Mouse (Mus musculus) MEL (cell line): ENCODE measurements around the gene Ublcp1. TPM values are rescaled to one million over a fixed set of nuclear protein-coding genes. Genes with fewer than 3 reads are reported as not detected.

Experiments used
- DNase-seq: peaks from one replicate; pipeline ENCODE4 v3.0.0; 2011; ENCODE audit warnings: low read depth, low spot score
- H3K27ac ChIP-seq: 2 replicates; pipeline ENCODE4 v1.5.1; 2012; ENCODE audit warnings: low read depth, mild to moderate bottlenecking, control low read depth, low read length, moderate library complexity; ENCODE audit not compliant: control insufficient read depth
- H3K27me3 ChIP-seq, 2 experiments: fragments of 150-350 bp in 1 of 2; sonication (generic) in 1 of 2; 2 replicates each; pipeline ENCODE4 v1.6.1; 2012; ENCODE audit warnings: low read length in 2 of 2, mild to moderate bottlenecking in 2 of 2, improper control_type of control experiment in 1 of 2, moderate library complexity in 1 of 2; ENCODE audit not compliant: insufficient read depth in 2 of 2, control insufficient read depth in 1 of 2
- H3K36me3 ChIP-seq, 2 experiments: 2 replicates each; pipeline ENCODE4 v1.6.1; 2012 to 2014; ENCODE audit warnings: low read length in 2 of 2, improper control_type of control experiment in 1 of 2, inconsistent platforms in 1 of 2, mild to moderate bottlenecking in 1 of 2; ENCODE audit not compliant: insufficient read depth in 2 of 2, control insufficient read depth in 1 of 2
- H3K4me1 ChIP-seq, 2 experiments: fragments of 150-350 bp in 1 of 2; sonication (generic) in 1 of 2; 2 replicates each; pipeline ENCODE4 v1.6.1; 2012; ENCODE audit warnings: low read length in 2 of 2, improper control_type of control experiment in 1 of 2, mild to moderate bottlenecking in 1 of 2; ENCODE audit not compliant: insufficient read depth in 2 of 2, control insufficient read depth in 1 of 2
- H3K4me3 ChIP-seq, 2 experiments: fragments of 150-350 bp in 1 of 2; sonication (generic) in 1 of 2; 2 replicates each; pipeline ENCODE4 v1.5.1; 2012; ENCODE audit warnings: low read depth in 2 of 2, low read length in 2 of 2, mild to moderate bottlenecking in 2 of 2, moderate library complexity in 2 of 2, control low read depth in 1 of 2, improper control_type of control experiment in 1 of 2; ENCODE audit not compliant: control insufficient read depth in 1 of 2, insufficient read depth in 1 of 2
- H3K79me2 ChIP-seq: 2 replicates; pipeline ENCODE4 v1.6.1; 2012; ENCODE audit warnings: mild to moderate bottlenecking, low read length, moderate library complexity; ENCODE audit not compliant: control insufficient read depth, poor library complexity, insufficient read depth
- H3K9ac ChIP-seq: 2 replicates; pipeline ENCODE4 v1.6.1; 2012; ENCODE audit warnings: low read depth, mild to moderate bottlenecking, control low read depth, low read length, moderate library complexity; ENCODE audit not compliant: control insufficient read depth, poor library complexity, severe bottlenecking
- H3K9me3 ChIP-seq: fragments of 150-350 bp; sonication (generic); replicated peaks from 2 replicates; pipeline ENCODE4 v1.6.1; 2012; ENCODE audit warnings: mild to moderate bottlenecking, low read length, improper control_type of control experiment, moderate library complexity; ENCODE audit not compliant: insufficient read depth
- BHLHE40 ChIP-seq: IDR thresholded peaks from 2 replicates; pipeline ENCODE4 v1.6.1; 2012; ENCODE audit warnings: low read depth, mild to moderate bottlenecking, inconsistent platforms, low read length, improper control_type of control experiment, borderline replicate concordance
- CHD1 ChIP-seq: IDR thresholded peaks from 2 replicates; pipeline ENCODE4 v1.6.1; 2012; ENCODE audit warnings: low read depth, mild to moderate bottlenecking, inconsistent platforms, low read length, improper control_type of control experiment
- CHD2 ChIP-seq: IDR thresholded peaks from 2 replicates; pipeline ENCODE4 v1.6.1; 2011; ENCODE audit warnings: low read length, improper control_type of control experiment
- CTCF ChIP-seq, 3 experiments: IDR thresholded peaks in 2 of 3; conservative IDR thresholded peaks in 1 of 3; 2 replicates each; pipeline ENCODE4 v1.5.1; 2011 to 2012; ENCODE audit warnings: low read length in 3 of 3, low read depth in 2 of 3, mild to moderate bottlenecking in 2 of 3, improper control_type of control experiment in 1 of 3, inconsistent platforms in 1 of 3, mixed read lengths in 1 of 3, moderate library complexity in 1 of 3; ENCODE audit not compliant: control insufficient read depth in 1 of 3, insufficient read depth in 1 of 3, poor library complexity in 1 of 3, severe bottlenecking in 1 of 3
- E2F4 ChIP-seq: IDR thresholded peaks from 2 replicates; pipeline ENCODE4 v1.6.1; 2011; ENCODE audit warnings: low read depth, low read length, improper control_type of control experiment, borderline replicate concordance
- ETS1 ChIP-seq: IDR thresholded peaks from 2 replicates; pipeline ENCODE4 v1.6.1; 2012; ENCODE audit warnings: low read depth, mild to moderate bottlenecking, inconsistent platforms, low read length, improper control_type of control experiment, moderate library complexity
- JUND ChIP-seq: IDR thresholded peaks from 2 replicates; pipeline ENCODE4 v1.6.1; 2011; ENCODE audit warnings: low read depth, mild to moderate bottlenecking, improper control_type of control experiment, low read length
- KAT2A ChIP-seq: conservative IDR thresholded peaks from 2 replicates; pipeline ENCODE4 v1.6.1; 2012; ENCODE audit warnings: low read depth, low read length, improper control_type of control experiment, inconsistent platforms
- MEF2A ChIP-seq: IDR thresholded peaks from 2 replicates; pipeline ENCODE4 v1.6.1; 2014; ENCODE audit warnings: low read depth, mild to moderate bottlenecking, inconsistent platforms, low read length, improper control_type of control experiment; ENCODE audit not compliant: poor library complexity, insufficient replicate concordance, severe bottlenecking; ENCODE audit errors: extremely low read depth
- MYB ChIP-seq: IDR thresholded peaks from 2 replicates; pipeline ENCODE4 v1.6.1; 2011; ENCODE audit warnings: mild to moderate bottlenecking, low read depth, low read length, improper control_type of control experiment
- MYC ChIP-seq: IDR thresholded peaks from 2 replicates; pipeline ENCODE4 v1.6.1; 2011; ENCODE audit warnings: low read depth, mild to moderate bottlenecking, low read length, improper control_type of control experiment, moderate library complexity
- NELFE ChIP-seq: IDR thresholded peaks from 2 replicates; pipeline ENCODE4 v1.6.1; 2011; ENCODE audit warnings: low read depth, low read length, improper control_type of control experiment
- NRF1 ChIP-seq: IDR thresholded peaks from 2 replicates; pipeline ENCODE4 v1.6.1; 2014; ENCODE audit warnings: low read depth, mild to moderate bottlenecking, inconsistent platforms, low read length, improper control_type of control experiment, moderate library complexity; ENCODE audit not compliant: poor library complexity, insufficient read depth, severe bottlenecking
- POLR2AphosphoS2 ChIP-seq: IDR thresholded peaks from 2 replicates; pipeline ENCODE4 v1.6.1; 2011; ENCODE audit warnings: low read length, improper control_type of control experiment
- RAD21 ChIP-seq: IDR thresholded peaks from 2 replicates; pipeline ENCODE4 v1.6.1; 2011; ENCODE audit warnings: mild to moderate bottlenecking, low read depth, low read length, improper control_type of control experiment
- SMC3 ChIP-seq: IDR thresholded peaks from 2 replicates; pipeline ENCODE4 v1.6.1; 2011; ENCODE audit warnings: low read depth, low read length, improper control_type of control experiment
- TBP ChIP-seq: IDR thresholded peaks from 2 replicates; pipeline ENCODE4 v1.8.0; 2011; ENCODE audit warnings: low read depth, low read length, improper control_type of control experiment
- UBTF ChIP-seq: IDR thresholded peaks from 2 replicates; pipeline ENCODE4 v1.6.1; 2012; ENCODE audit warnings: low read depth, mild to moderate bottlenecking, inconsistent platforms, low read length, improper control_type of control experiment, moderate library complexity, borderline replicate concordance; ENCODE audit not compliant: insufficient read depth
- USF1 ChIP-seq: IDR thresholded peaks from 2 replicates; pipeline ENCODE4 v1.6.1; 2014; ENCODE audit warnings: low read depth, mild to moderate bottlenecking, inconsistent platforms, low read length, improper control_type of control experiment, moderate library complexity
- ZMIZ1 ChIP-seq: IDR thresholded peaks from 2 replicates; pipeline ENCODE4 v1.6.1; 2012; ENCODE audit warnings: low read depth, mild to moderate bottlenecking, inconsistent platforms, low read length, improper control_type of control experiment, moderate library complexity
- ZNF384 ChIP-seq: IDR thresholded peaks from 2 replicates; pipeline ENCODE4 v1.6.1; 2012; ENCODE audit warnings: low read depth, mild to moderate bottlenecking, inconsistent platforms, low read length, improper control_type of control experiment
- polyA plus RNA-seq, 2 experiments: library from polyadenylated mRNA; stranded (reverse) in 1 of 2; unstranded in 1 of 2; fragments of >175 nt in 1 of 2; fragments of >200 nt in 1 of 2; gene quantifications; 2 replicates each; pipeline versions ENCODE4 v1.2.1 to v1.2.4; 2012; ENCODE audit warnings: low replicate concordance in 2 of 2, low read depth in 1 of 2; ENCODE audit not compliant: insufficient read length in 2 of 2, insufficient read depth in 1 of 2, missing spikeins in 1 of 2
- total RNA-seq: library from RNA; depleted of rRNA; stranded (reverse); fragments of 300-350 nt; gene quantifications from 2 replicates; pipeline ENCODE4 v1.2.3, GENCODE M21; 2012

The Ublcp1 gene
- total and polyA plus RNA-seq, 3 experiments = 21.1 to 22.2 TPM; not detected in 1

DNA sequence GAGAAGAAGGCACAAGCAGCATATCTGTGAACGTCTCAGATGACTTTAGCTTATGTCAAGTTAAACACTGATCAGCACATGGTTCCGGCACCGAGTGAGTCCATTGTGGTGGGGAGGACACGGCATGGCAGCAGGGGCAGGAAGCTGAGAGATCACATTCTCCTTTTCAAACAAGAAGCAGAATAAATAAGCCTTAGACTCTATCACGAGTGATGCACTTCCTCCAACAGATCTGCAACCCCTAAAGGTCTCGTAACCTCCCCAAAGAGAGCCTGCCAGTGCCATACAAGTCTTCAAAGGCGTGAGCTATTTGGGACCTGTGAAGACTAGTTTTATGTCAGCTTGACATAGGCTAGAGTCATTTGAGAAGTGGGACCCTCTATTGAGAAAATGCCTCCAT lies 30.7 kb upstream of the Ublcp1 start:
- no peak overlapping the region for H3K27ac ChIP-seq
- H3K9me3 ChIP-seq = no peaks in the 10 kb centered on the region
- TF ChIP-seq POLR2AphosphoS2 = no peak
- no peak for TF ChIP-seq USF1
- H3K4me1 ChIP-seq = peaks cover 0 to 7% of the 10 kb centered on the region in 2 experiments; a peak in 2 of 4 replicates
- no peak for DNase-seq
- no peaks in the 10 kb centered on the region for H3K27me3 ChIP-seq
- no peak overlapping the region for H3K4me3 ChIP-seq
- no peak overlapping the region for H3K9ac ChIP-seq
- no peaks in the 10 kb centered on the region for H3K79me2 ChIP-seq
- H3K36me3 ChIP-seq = no peaks in the 10 kb centered on the region

DNA sequence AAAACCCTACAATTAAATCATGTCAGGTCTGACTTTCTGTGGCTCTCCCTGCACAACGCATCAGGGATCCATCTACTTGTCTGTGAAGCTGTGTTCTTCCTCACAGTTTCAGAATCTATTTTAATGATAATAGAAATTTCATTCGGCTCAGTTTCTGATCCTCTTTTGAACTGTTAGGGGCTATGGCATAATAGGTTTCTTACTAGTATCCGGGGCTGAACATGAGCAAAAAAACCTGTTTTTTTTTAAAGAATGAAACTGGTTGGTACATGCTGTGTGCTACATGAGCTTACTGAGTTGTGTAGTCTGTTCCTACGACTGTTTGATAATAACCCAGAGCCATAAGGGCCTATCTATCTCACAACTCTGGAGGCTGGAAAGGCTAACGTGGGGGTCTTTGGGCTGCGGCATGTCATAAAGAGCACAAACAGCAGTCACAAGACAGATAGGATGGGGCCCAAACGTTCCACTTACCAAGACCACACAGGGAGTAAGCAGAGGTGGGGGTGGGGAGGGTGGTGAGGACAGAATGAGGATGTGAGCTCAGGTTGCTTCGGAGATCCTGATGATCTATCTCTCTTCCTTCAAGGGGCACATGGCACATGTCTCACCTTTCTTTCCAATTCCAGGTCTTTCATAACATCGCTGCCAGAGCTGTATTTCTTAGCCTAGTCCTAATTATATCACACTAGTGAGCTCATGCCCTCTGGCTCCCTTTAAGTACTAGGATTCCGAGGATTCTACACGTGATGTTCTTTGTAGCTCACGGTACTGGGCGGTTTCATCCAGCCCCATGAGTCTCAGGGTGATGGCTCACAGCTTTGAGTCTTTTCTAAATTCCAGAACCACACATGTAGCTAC lies 28.3 kb upstream of the Ublcp1 start:
- Histone ChIP-seq H3K27me3 (no peaks in the 10 kb centered on the region), H3K9ac (no peak overlapping the region), H3K9me3 (no peaks in the 10 kb centered on the region), H3K27ac (no peak overlapping the region), H3K36me3 (no peaks in the 10 kb centered on the region), H3K79me2 (no peaks in the 10 kb centered on the region)
- DNase-seq = no peak
- TF ChIP-seq MEF2A (no peak), CHD1 (no peak), ZNF384 (no peak), CTCF (IDR thresholded peaks at IDR 0.05 in 2 of 3, conservative IDR thresholded peaks at IDR 0.05 in 1 of 3; ENCODE audit: control insufficient read depth in 1 of 3, insufficient read depth in 1 of 3, low read depth in 2 of 3, low read length in 3 of 3, poor library complexity in 1 of 3, severe bottlenecking in 1 of 3) (no peak), E2F4 (no peak), SMC3 (no peak), POLR2AphosphoS2 (no peak), MYB (no peak), KAT2A (no peak)
- TF ChIP-seq, all 39 proteins: peak for 0
- Histone ChIP-seq H3K4me3 (no peak overlapping the region), H3K4me1 (no peaks in the 10 kb centered on the region; a peak in 1 of 4 replicates)

DNA sequence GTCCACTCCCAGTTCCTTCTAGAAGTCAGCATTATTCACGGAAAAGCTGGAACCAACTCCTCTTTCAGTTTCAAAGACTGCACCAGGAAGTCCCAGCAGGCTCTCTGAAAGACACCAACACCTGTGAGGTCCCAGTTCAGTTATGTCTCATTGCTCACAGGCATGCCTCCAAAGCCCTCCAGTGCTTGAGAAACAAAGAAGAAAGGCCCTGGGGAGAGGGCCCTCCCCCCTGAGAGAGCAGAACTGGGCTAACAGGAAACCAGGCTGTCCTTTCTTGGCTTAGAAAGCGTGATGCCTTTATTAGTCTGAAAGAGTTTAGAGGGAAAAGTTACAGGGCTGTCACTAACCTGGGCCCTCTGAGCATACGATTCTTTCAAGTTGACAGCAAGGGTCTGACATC lies 25.9 kb upstream of the Ublcp1 start:
- Histone ChIP-seq H3K9me3 (no peaks in the 10 kb centered on the region), H3K36me3 (no peaks in the 10 kb centered on the region), H3K4me3 (no peak overlapping the region), H3K79me2 (no peaks in the 10 kb centered on the region), H3K27me3 (no peaks in the 10 kb centered on the region), H3K4me1 (no peaks in the 10 kb centered on the region; a peak in 1 of 4 replicates), H3K27ac (no peak overlapping the region), H3K9ac (no peak overlapping the region)
- no peak for DNase-seq
- TF ChIP-seq TBP = no peak
- no peak for TF ChIP-seq E2F4
- TF ChIP-seq ZNF384 = no peak
- no peak for TF ChIP-seq SMC3
- no peak for TF ChIP-seq ZMIZ1
- no peak for TF ChIP-seq NELFE
- no peak for TF ChIP-seq CHD2
- TF ChIP-seq RAD21 = no peak
- no peak for TF ChIP-seq BHLHE40
- TF ChIP-seq MYC = no peak
- no peak for TF ChIP-seq NRF1
- TF ChIP-seq ETS1 = no peak
- TF ChIP-seq CTCF (IDR thresholded peaks at IDR 0.05 in 2 of 3, conservative IDR thresholded peaks at IDR 0.05 in 1 of 3; ENCODE audit: control insufficient read depth in 1 of 3, insufficient read depth in 1 of 3, low read depth in 2 of 3, low read length in 3 of 3, poor library complexity in 1 of 3, severe bottlenecking in 1 of 3) = no peak
- no peak for TF ChIP-seq MEF2A
- no peak for TF ChIP-seq JUND
- TF ChIP-seq UBTF = no peak
